Mouse (Mus musculus) kidney, adult 9 months (tissue): ENCODE measurements around the gene Mrpl36.

ENCODE experiments used
- DNase-seq: peaks from one replicate; pipeline ENCODE4 v3.0.0; 2022

Gene Mrpl36

GRCm38 (mm10) chr13:73327827-73328698, at the start of gene Mrpl36, which contains the start of gene Ndufs6:
Mrpl36 (plus strand) TSS chr13:73328513.
Ndufs6 (minus strand) TSS chr13:73328542.
- DNase-seq: peak; percentile 95

- no peak for DNase-seq
These were observed 49.1 kb upstream of the Mrpl36 start for GRCm38 (mm10) chr13:73279196-73279595.

- no peak for DNase-seq
These were observed 45.9 kb upstream of the Mrpl36 start for GRCm38 (mm10) chr13:73282407-73282806.

GRCm38 (mm10) chr13:73283534-73283933, 44.8 kb upstream of the Mrpl36 start:
- no peak for DNase-seq

- DNase-seq: no peak
These were observed 38.1 kb upstream of the Mrpl36 start for GRCm38 (mm10) chr13:73290206-73290605.

GRCm38 (mm10) chr13:73291102-73291501, 37.2 kb upstream of the Mrpl36 start:
- no peak for DNase-seq

GRCm38 (mm10) chr13:73298717-73299116, 29.6 kb upstream of the Mrpl36 start:
- no peak for DNase-seq

- DNase-seq: no peak
These were observed 29.0 kb upstream of the Mrpl36 start for GRCm38 (mm10) chr13:73299322-73299721.

GRCm38 (mm10) chr13:73304729-73305128, 23.6 kb upstream of the Mrpl36 start:
- DNase-seq: no peak

- peak; percentile 27 for DNase-seq
These were observed 22.8 kb upstream of the Mrpl36 start for GRCm38 (mm10) chr13:73305398-73306084.

GRCm38 (mm10) chr13:73306085-73306410, 22.3 kb upstream of the Mrpl36 start:
- DNase-seq: no peak

- no peak for DNase-seq
These were observed 21.9 kb upstream of the Mrpl36 start for GRCm38 (mm10) chr13:73306430-73306829.

GRCm38 (mm10) chr13:73310183-73310929, 18.0 kb upstream of the Mrpl36 start:
- DNase-seq: peak; percentile 54

GRCm38 (mm10) chr13:73320048-73320447, 8.3 kb upstream of the Mrpl36 start:
- DNase-seq: peak; percentile 26

- DNase-seq: no peak
These were observed 5.7 kb upstream of the Mrpl36 start for GRCm38 (mm10) chr13:73322626-73323025.

GRCm38 (mm10) chr13:73323406-73323805, 4.9 kb upstream of the Mrpl36 start:
- no peak for DNase-seq

- DNase-seq: peak; percentile 91
These were observed 2.7 kb downstream of the Mrpl36 start for GRCm38 (mm10) chr13:73330844-73331501.

GRCm38 (mm10) chr13:73331736-73332135, 3.4 kb downstream of the Mrpl36 start:
- no peak for DNase-seq

GRCm38 (mm10) chr13:73336753-73337152, 8.4 kb downstream of the Mrpl36 start:
- no peak for DNase-seq

- DNase-seq: no peak
These were observed 17.0 kb downstream of the Mrpl36 start for GRCm38 (mm10) chr13:73345102-73345890.

- DNase-seq: no peak
These were observed 17.8 kb downstream of the Mrpl36 start for GRCm38 (mm10) chr13:73346131-73346530.

GRCm38 (mm10) chr13:73346743-73347142, 18.4 kb downstream of the Mrpl36 start:
- DNase-seq: no peak
